Mouse (Mus musculus): Measurements from ENCODE around the gene Gm379.

The Gm379 gene

GRCm38 (mm10) chrX:108664885-108665284 lies at the start of gene Gm379:
Gene Gm379, minus strand, starts transcription at chrX:108664891.
- no peaks in the 10 kb centered on the region for H3K27me3 ChIP-seq (ENCODE audit: control insufficient read depth, insufficient read depth, low read length, poor library complexity, severe bottlenecking)
- DNase-seq (ENCODE audit: low read depth, low spot score) = no peak
- H3K36me3 ChIP-seq (ENCODE audit: control insufficient read depth, insufficient read depth, low read length, poor library complexity, severe bottlenecking) = no peaks in the 10 kb centered on the region

GRCm38 (mm10) chrX:108704312-108704711 lies 39.6 kb upstream of the Gm379 start:
- DNase-seq (ENCODE audit: low read depth, low spot score) = no peak
- Histone ChIP-seq H3K36me3 (ENCODE audit: control insufficient read depth, insufficient read depth, low read length, poor library complexity, severe bottlenecking) (no peaks in the 10 kb centered on the region), H3K27me3 (ENCODE audit: control insufficient read depth, insufficient read depth, low read length, poor library complexity, severe bottlenecking) (no peaks in the 10 kb centered on the region)

GRCm38 (mm10) chrX:108668868-108669267 lies 4.2 kb upstream of the Gm379 start:
- DNase-seq (ENCODE audit: low read depth, low spot score) = no peak
- H3K36me3 ChIP-seq (ENCODE audit: control insufficient read depth, insufficient read depth, low read length, poor library complexity, severe bottlenecking) = no peaks in the 10 kb centered on the region
- H3K27me3 ChIP-seq (ENCODE audit: control insufficient read depth, insufficient read depth, low read length, poor library complexity, severe bottlenecking) = no peaks in the 10 kb centered on the region

GRCm38 (mm10) chrX:108621991-108622390 lies 42.7 kb downstream of the Gm379 start:
- no peaks in the 10 kb centered on the region for H3K36me3 ChIP-seq (ENCODE audit: control insufficient read depth, insufficient read depth, low read length, poor library complexity, severe bottlenecking)
- DNase-seq (ENCODE audit: low read depth, low spot score) = no peak
- no peaks in the 10 kb centered on the region for H3K27me3 ChIP-seq (ENCODE audit: control insufficient read depth, insufficient read depth, low read length, poor library complexity, severe bottlenecking)

- no peak for DNase-seq (ENCODE audit: low read depth, low spot score)
- Histone ChIP-seq H3K27me3 (ENCODE audit: control insufficient read depth, insufficient read depth, low read length, poor library complexity, severe bottlenecking) (no peaks in the 10 kb centered on the region), H3K36me3 (ENCODE audit: control insufficient read depth, insufficient read depth, low read length, poor library complexity, severe bottlenecking) (no peaks in the 10 kb centered on the region)
Observed at GRCm38 (mm10) chrX:108620886-108621285, 43.8 kb downstream of the Gm379 start.

Measured in splenic B cell, adult 2 months (primary cell).